Mouse (Mus musculus) erythroblast, adult 5-6 weeks (primary cell): ENCODE results near the gene Mns1. TPM values are rescaled to one million over a fixed set of nuclear protein-coding genes. Genes with fewer than 3 reads are reported as not detected.
"Not testable (repeated sequence)": the region's sequence is repeated elsewhere in the genome, so short reads cannot be mapped to it uniquely, and the experiment has no call there.

Experiments used
- ATAC-seq: replicated peaks from 2 replicates; pipeline ENCODE4 v1.8.0; 2016; ENCODE audit warnings: moderate number of reproducible peaks, mild to moderate bottlenecking, moderate TSS enrichment, inconsistent platforms; ENCODE audit not compliant: poor library complexity, low FRiP score, severe bottlenecking
- total RNA-seq, 2 experiments: library from RNA; stranded (forward) in 1 of 2; stranded (reverse) in 1 of 2; fragments of 150-400 nt in 1 of 2; fragments of 200-764, 138-1000 nt in 1 of 2; gene quantifications; 2 replicates each; pipeline versions ENCODE4 v1.2.3 to v1.2.4; 2015 to 2017; ENCODE audit warnings: low replicate concordance in 2 of 2

Mns1 gene
- total RNA-seq (2015; ENCODE audit: low replicate concordance): 31.7 and 53.5 TPM in 2 replicates
- total RNA-seq (2017; ENCODE audit: low replicate concordance): 27.5 and 55.0 TPM in 2 replicates

DNA sequence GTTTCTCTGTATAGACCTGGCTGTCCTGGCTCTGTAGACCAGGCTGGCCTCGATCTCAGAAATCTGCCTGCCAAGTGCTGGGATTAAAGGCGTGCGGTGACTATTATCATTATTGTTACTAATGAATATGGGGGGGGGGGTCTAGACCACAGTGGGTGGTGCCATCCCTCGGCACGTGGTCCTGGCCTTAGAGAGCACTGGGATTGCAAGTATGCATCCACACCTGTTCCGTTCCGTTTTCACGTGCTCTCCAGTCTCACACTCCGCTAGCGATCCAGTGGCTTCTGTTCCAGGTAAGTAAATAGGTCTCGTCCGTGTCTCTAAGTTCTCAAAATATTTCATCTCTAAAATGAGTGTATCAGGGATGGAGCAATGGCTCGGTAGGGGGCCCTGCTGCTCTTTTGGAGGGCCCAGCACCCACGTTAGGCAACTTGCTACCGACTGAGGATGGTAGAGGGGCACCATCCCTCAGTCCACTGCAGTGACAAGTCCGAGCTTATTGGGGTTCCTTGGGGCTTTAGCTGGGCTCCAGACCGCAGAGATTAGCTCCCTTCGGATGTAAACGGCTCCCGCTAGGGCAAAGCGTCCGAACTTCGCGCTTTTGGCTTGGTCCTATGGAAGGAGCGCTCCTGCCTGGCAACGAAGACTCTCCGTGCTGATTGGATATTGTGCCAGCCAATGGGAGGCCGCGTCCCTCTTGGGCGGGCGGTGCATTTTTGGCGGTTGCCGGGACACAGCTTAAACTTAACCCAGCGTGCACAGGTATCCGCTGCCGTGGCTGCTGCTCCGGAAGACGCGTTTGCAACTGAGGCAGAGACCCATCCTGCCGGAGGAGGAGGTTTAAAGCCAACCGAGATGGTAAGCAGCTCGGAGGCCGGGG, at the start of gene Mns1:
Gene Mns1 (plus strand): TSS at position 190 of the 880 bp plus-strand sequence.
- ATAC-seq: peak; percentile 91

DNA sequence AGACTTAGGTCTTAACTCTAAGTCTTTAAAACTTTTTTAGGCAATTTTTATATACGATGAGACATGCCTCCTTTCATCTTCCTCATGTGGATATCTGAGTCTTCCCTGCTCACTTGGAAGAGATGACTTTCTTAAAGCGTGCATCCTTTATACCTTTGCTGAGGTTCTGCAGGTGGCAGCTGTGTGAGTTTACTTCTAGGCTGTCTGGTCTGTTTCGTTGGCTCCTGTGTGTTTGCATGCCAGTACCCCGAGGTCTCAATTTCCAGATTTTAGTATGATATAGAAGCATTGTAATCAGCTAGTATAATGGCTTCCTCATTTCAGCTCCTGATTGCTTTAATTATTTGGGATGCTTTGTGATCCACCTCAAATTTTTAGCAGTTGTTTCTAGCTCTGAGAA, 48.9 kb upstream of the Mns1 start:
- ATAC-seq: no peak

DNA sequence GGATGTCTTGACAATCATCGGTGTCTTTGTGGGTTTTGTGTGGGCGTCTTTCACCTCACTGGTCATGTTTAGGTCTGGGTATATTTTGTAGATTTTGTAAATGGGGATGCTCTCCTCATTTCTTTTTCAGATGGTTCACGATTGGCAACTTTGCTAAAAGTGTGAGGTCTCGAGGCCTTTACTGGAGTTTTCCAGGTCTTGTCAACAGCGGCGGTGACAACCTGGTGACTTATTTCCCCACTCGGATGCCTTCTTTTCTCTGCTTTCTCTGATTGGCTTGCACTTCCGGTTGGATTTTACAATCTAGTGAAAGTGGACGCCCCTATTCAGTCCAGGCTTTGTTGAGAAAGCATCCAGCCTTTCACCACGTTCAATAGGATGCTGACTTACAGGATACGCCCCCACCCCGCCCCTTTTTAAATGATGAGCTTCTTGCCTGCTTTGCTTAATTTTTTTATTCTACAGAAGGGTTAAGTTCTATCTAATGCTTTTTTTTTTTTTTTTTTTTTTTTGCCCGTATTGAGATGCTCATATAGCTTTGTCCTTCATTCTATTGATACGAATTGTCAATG, 48.3 kb upstream of the Mns1 start:
- ATAC-seq: no peak

DNA sequence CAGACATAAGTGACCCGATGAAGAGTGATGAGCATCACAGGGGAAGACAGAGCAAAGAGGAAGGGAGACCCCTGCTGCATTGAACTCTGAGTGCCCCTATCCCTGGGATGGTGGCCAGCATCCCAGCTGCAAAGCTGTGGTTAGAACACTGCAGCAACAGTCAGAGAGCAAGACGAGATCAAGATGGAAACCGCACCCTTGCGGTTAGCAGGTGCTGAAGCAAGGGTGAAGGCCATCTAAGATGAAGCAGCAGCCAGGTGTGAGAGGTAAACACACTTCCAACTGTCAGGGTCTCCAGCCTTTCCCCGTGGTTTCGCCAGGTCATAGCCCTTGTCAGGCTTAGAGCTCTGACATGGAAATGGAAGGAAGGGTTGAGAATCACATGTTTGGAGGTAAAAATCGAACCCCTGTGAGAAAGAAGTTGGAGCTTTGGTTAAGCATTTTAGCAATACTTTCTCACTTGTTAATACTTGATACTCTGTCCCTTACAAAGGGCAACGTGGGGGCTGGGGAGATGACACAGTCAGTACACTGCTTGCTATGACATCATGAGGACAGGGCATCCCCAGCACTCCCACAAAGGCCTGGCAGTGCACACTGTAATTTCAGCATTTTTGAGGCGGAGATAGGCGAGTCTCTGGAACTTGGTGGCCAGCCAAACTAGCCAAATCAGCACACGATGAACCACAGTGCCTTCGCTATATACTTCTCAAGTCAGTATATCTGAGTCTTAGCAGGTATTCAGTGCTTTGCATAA, 47.3 kb upstream of the Mns1 start:
- no peak for ATAC-seq

DNA sequence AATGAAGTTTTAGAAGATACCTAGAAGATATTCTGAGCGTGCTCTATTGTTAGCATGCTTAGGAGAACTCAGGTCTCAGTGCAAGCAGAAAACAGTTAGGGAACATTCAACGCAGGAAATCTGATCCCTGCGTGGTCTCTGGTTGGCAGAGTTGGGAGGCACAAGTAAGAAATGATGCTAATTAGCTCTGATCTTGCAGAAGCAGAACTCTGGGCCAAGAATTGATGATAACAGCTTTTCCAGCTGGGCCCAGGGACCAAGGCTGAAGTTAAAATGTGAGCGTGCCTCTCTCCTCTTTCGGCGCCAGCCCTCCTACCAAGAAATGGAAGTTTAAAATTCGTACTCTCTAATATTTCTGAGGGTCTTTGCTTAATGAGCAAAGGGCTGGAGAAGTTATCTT, 45.1 kb upstream of the Mns1 start:
- ATAC-seq: no peak

DNA sequence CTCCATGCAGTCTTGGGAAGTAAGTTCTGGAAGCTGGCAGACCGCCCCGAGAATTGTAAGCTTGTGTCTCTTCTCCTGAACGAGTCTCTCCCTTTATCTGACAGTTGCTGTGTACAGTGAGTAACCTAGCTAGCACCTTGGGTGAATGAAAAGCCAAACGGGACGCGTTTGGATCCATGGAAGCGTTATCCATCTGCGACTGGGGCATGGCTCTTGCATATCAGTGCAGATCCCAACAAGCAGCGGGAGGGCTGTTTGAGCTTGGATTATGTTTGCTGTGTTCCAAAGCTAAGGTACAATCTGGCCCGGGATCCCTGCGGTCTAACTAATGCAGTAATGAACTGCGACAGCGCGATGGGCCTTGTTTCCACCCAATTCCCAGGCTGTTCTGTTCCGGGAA, 44.6 kb upstream of the Mns1 start:
- no peak for ATAC-seq

DNA sequence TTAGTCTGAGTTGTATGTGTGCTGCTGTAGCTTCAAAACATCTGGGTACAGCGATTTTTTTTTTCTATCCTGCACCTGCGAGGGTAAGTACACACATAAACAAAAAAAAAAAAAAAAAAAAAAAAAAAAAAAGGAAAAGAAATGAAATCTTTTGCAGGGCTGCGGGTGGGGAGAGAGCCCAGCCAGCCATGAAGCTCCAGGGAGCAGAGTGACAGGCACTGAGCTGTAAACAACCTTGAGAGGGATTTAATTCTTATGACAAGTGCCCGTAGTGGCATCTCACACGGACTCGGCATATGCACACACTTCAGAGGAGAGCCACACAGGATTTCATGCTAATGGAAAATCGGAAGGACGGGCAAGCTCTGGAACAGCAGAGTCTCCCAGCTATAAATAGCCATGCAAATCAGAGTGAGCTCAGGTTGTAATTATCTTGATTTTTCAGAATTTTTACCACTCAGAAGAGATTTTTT, 43.9 kb upstream of the Mns1 start:
- ATAC-seq: no peak

DNA sequence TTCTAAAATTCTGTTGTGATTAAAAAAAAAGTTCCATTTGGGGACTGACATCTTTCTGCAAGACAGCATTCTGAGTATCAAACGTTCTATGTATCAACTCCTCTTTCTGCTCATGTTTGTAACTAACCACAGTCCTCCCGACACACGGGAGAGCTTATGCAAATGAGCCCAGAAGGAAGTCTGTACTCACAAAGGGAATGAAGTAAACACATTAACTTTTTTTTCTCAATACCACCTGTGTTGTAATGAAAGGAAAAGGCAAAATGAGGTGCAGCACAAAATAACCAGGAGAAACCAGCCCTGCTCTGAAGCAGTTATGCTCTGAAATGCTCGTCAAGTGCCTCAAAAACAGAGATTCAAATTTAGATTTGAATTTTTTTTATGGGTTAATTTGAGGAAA, 37.7 kb upstream of the Mns1 start:
- ATAC-seq: no peak

DNA sequence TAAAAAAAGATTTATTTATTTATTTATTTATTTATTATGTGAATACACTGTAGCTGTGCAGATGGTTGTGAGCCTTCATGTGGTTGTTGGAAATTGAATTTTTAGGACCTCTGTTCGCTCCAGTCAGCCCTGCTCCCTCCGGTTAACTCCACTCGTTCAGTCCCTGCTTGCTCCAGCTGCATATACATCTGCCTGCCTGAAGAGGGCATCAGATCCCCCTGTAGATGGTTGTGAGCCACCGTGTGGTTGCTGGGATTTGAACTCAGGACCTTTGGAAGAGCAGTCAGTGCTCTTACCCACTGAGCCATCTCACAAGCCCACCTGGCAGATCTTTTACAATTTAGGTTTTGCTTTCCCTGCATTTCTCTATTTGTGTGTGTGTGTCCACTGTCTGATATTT, 36.0 kb upstream of the Mns1 start:
- ATAC-seq: not testable (repeated sequence)

DNA sequence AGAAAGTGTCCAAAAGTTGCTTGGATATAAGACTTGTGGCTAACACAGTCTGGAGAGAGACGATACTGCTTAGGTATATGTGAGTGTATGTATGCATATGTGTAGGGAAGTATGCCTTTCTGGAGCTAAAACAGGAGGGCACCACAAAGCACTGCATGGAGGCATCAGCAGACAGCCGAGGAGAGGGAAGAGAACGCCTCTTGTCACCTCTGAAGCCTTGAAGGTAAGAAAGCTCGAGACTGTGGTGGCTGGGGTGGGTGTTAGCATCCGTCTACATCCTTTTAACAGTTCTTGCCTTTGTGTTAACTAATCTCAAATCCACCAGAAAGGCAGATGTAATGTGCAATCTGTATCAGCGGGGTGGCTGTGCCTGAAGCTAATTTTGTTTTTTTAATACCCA, 34.4 kb upstream of the Mns1 start:
- no peak for ATAC-seq

DNA sequence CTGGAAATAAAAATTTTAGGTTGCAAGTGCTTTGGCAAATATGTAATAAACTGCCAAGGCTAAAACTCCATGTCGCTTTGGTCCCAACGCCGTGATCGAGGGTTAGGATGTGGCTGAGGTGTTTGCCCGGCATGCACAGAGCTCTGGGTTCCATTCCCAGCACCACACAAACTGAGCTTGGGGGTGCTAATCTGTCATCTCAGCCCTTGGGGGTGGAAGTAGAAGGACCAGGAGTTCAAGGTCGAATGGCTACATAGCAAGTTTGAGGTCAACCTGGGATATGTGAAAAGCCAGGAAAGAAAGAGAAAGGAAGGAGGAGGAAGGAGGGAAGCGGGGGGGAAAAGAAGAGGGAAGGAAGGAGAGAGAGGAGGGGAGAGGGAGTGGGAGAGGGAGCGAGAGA, 33.4 kb upstream of the Mns1 start:
- no peak for ATAC-seq

DNA sequence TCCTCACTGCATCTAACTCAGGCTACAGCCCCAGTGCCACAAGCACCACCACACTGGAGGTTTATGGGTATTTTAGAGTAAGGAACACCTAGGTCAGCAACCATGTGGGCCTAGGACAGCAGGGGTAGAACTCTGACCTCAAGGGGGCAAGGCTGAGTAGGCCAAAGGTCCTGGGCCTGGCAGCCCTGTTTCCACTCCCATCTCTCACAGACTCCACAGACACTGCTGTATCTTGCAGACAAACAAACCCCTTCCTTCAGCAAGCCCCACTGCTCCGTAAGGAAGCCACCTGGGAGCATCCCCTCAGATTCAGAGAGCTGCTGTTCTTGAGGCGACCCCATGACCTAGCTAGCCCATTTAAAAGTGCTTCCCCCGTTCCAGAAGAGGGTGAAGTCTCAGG, 32.9 kb upstream of the Mns1 start:
- no peak for ATAC-seq

DNA sequence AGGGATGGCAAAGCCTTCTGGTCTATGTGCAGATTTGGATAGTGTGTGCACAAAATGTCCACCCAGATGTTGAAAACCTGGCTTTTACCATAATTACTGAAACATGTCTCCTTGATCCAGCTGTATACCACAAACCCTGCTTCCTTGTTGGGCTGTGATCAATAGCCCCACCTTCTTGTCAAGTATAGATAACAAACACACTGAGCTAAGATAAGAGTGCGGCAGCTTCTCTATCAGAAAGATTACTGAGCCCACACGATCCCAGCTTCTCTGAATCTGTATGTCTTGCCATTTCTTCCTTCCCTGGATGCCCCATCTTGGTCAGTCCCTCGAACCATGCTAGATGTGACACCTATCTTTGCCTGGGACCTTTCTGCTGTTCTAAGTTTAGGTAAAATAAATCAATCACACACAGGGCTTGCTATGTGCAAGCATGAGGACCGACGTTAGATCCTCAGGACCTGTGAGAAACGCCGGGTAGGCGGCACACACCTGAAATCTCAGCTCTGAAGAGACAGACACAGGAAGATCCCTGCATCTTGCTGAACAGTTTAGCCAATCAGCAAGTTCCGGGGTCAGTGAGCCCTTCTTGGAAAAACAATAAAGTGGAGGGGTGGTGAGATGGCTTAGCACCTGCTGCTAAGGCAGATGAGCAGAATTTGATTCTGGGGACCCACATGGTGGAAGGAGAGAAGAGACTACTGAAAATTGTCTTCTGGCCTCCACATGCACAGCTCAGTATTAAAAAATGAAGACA, 31.8 kb upstream of the Mns1 start:
- no peak for ATAC-seq

DNA sequence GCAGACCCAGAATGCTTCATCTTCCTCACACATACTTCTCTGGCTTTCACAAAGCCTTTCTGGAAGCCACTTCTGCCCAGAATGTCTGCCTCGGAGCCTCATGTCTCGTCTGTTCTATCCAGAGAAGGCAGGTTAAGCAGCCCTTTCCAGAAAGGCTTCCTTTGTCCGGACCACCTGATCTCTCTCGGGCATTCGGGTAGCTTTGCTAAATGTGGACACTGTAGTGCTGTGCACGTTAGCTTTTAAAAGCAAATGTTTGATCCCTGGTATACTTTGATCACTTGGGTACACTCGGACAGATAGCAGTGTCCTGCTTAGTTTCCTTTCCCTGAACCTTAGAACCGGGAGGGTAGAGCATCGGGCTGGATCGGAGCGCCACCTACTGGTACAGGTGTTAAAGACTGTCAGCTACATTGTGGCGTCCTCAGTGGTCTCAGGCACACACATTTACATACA, 29.7 kb upstream of the Mns1 start:
- peak; percentile 76 for ATAC-seq

DNA sequence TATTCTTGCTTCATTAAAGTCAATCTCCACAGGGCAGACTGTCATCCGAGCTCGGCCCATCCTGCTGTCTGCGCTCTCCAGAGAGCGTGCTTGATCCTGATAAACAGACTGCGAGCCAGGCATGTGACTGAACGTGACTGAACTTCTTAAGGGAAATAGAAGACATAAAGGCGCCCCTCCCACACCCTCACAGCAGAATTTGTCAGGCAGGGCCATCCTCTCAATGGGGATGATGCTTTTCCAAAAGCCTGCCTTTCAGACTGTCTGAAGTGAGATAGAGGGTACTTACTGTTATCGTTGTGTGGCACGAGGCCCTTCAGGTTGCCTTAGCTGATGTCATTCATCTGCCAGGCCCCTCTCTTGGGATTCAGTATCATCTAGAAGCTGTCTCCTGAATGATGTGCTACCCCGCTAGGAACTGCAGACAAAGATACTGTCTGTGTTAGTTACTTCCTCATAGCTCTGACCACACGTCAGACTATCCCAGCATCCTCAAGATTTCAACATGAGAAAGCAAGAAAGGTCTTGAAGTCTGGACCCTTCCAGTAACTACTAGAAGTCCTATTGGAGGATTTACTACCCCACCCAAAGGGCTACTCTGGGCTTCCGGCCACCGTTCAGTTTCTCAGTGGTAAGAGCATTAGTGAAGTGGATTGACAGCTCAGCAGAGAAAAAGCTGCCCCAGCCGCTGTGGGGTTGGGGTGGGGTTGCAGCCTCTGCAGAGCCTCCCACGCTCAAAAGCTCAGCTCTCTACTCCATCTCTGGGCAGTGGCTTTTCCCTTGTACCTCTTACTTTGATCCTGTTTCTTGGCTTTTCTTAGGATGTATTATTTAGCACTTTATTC, 28.2 kb upstream of the Mns1 start:
- peak; percentile 85 for ATAC-seq

DNA sequence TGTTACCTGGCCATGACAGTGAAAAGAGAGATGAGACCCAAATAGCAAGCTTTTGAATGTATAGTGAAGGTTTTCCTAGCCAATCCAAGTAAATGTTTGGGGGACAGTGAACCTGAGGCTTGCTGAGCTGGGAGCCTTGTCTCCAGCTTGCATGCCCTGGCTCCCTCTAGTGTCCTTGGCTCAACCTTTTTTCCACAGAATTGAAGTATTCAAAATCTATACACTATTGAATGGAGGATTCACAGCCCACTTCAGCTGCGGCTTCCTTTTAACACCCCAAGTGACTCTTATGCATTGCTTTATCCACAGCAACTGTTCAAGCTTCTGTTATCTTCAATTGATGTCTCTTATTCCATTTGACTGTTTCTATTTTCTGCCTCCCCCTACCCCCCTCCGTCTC, 26.1 kb upstream of the Mns1 start:
- no peak for ATAC-seq

DNA sequence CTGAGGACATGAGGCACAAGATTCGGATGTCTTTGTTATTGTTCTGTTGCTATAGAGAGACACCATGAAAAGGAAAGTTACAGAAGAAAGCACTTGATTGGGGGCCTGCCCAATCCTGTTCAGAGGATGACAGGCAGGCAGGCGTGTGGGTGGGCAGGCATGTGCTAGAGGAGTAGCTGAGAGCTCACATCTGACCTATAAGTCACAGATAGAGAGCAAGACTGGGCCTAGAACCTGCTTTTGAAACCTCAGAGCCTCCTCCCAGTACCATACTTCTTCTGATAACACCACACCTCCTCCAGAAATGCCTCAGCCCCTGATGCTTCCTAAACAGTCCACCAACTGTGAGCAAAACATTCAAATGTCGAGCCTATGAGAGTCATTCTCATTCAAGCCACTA, 19.4 kb upstream of the Mns1 start:
- ATAC-seq: no peak

DNA sequence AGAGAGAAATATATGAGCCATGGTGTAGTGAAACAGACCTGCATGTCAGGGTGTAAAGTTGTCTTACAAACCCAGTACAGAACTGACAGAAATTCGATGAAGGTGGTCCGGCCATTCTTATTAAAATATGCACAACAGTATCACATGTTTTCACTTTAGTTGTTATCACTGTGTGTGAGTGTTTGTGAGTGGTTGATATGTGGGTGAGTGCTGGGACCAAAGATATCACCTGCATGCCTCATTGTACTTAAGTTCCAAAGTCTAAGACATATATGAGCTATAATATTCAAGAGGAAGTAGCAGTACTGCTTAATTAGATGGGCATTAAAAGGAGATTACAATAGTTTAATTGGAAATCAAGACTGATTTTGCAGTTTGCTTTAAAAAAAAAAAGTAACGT, 17.3 kb upstream of the Mns1 start:
- no peak for ATAC-seq

DNA sequence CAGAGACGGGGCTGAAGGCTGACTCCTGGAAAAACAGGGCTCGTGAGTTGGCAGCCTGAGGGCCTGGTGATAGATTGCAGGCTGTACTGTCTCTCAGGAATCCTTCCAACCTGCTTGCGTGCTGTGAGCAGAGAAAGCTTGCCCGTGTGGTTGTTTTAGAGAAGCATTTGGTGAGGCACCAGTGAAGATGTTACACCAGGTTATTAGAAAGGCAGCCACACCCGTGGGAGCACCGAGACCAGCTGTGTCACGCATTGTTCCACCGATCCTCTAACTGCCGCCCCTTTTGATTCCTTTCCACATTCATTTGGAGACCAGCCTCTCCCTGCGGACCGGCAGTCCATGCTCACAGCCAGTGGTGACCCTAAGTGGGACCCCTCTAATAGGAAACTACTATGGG, 15.5 kb upstream of the Mns1 start:
- no peak for ATAC-seq
